Mouse (Mus musculus) cerebellum, adult (tissue): ENCODE measurements around the gene Lmtk2.

Experiments used
- ATAC-seq: cut with Nextera tagmentation; 2 replicates; pipeline ENCODE4 v1.9.2; 2017; ENCODE audit warnings: mild to moderate bottlenecking, moderate library complexity, mixed read lengths; ENCODE audit not compliant: insufficient number of reproducible peaks, low FRiP score, low TSS enrichment

Gene Lmtk2

DNA sequence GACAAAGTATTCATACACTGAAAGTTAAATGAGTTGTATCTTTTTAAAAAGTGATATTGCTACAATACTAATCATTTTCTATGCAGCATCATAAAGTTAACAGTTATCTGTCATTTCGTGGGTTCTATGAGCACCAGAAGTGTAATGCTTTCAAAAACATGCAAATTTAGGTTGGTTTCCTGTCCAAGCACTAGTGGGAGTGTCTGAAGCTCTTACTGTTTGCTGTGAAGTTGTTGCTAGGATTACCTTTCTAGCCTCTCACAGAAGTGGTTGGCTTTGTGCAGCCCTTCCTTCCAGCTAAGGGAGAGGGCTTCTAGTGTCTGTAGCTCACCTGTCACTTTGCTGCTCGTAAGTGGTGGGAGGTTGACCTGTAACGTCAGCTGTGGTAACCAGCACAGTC is 65.5 kb downstream of the Lmtk2 start:
- no peak for ATAC-seq

GRCm38 (mm10) chr5:144169275-144169975 is 69.2 kb downstream of the Lmtk2 start:
- ATAC-seq: no peak

DNA sequence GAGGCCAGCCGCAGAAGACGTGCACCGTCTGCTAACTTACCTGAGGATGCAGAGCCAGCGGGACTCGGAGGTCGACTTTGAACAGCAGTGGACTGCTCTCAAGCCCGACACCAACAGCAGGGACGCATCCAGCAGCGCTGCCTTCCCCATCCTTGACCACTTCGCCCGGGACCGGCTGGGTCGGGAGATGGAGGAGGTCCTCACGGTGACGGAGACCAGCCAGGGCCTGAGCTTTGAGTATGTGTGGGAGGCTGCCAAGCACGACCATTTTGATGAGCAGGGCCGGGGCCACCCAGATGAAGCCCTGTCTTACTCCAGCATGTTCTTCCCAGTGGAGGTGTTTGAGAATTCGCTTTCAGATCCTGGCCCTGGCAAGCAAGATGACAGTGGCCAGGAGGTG is 73.4 kb downstream of the Lmtk2 start:
- ATAC-seq: no peak

DNA sequence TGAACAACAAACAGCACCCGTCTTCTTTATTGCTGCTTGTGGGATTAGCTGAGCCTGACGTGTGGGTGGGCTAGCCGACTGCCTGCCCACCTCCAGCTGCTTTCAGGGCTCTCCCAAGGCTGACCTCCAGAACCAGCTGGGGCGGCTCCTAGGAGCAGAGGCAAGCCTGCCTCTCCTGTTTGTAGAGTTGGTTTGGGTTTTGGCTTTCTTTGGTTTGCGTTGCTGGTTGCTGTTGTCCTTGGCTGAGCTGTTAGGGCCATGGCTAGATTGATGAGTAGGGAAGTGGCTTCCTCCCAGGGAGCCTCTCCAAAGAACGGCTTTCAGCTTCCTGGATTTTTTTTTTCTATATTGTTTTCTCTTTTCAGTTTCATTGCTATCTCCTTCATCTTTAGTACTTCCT is 78.0 kb downstream of the Lmtk2 start:
- no peak for ATAC-seq

GRCm38 (mm10) chr5:144181249-144181648 is 81.0 kb downstream of the Lmtk2 start:
- no peak for ATAC-seq

- ATAC-seq: no peak
Measured at GRCm38 (mm10) chr5:144182542-144183247, 82.5 kb downstream of the Lmtk2 start.

DNA sequence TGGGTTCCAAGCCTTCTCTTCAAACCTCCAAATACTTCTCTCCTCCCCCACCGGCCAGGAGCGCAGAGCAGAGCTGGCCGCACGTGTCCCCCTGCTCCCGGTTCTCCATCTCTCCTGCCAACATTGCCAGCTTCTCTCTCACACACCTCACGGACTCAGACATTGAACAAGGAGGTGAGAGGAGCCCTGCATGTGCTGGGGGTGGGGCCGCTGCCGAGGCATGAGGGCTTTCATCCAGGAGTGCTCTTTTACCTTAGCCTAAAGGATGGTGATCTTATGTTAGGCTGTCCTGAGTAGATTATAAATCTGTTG is 83.0 kb downstream of the Lmtk2 start:
- no peak for ATAC-seq

GRCm38 (mm10) chr5:144183647-144184335 is 83.6 kb downstream of the Lmtk2 start:
- ATAC-seq: no peak

- ATAC-seq: no peak; the same call in 1 of the 2 replicates
Measured at GRCm38 (mm10) chr5:144184350-144185045, 84.3 kb downstream of the Lmtk2 start.

- ATAC-seq: no peak
Measured at GRCm38 (mm10) chr5:144188422-144188821, 88.2 kb downstream of the Lmtk2 start.

GRCm38 (mm10) chr5:144189327-144189726 is 89.1 kb downstream of the Lmtk2 start:
- ATAC-seq: no peak

GRCm38 (mm10) chr5:144189950-144190583 is 89.8 kb downstream of the Lmtk2 start, which contains the start of gene Bhlha15:
TSS of gene Bhlha15 (plus strand) at chr5:144190286.
- no peak for ATAC-seq

DNA sequence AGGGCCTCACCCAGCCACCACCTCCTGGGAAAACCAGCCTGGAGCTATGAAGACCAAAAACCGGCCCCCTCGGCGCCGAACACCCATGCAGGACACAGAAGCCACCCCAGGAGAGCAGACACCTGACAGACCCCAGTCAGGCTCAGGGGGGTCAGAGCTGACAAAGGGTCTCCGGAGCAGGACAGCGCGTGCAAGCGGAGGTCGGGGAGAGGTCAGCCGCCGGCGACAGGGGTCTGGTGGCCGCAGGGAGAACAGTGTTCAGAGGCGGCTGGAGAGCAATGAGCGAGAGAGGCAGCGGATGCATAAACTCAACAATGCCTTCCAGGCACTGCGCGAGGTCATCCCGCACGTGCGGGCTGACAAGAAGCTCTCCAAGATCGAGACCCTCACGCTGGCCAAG is 90.8 kb downstream of the Lmtk2 start:
- no peak for ATAC-seq

DNA sequence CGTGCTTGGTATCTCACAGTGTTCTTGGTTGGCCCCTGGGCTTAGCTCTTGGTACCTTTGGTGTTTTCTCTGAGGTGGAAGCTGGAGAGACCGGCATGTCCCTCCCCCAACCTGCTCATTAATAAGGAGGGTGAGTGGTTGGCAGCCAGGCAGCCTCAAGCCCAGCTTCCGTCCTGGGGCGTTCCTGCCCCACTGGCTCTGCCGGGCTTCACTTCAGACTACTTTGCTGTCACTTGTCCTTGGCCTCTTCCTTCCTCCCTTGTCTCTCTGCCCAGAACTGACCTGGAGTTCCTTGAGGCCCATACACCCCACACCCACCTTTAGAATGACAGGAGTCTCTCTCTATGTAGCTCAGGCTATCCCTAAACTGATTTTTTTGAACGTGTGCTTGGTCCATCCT is 92.4 kb downstream of the Lmtk2 start:
- ATAC-seq: no peak

DNA sequence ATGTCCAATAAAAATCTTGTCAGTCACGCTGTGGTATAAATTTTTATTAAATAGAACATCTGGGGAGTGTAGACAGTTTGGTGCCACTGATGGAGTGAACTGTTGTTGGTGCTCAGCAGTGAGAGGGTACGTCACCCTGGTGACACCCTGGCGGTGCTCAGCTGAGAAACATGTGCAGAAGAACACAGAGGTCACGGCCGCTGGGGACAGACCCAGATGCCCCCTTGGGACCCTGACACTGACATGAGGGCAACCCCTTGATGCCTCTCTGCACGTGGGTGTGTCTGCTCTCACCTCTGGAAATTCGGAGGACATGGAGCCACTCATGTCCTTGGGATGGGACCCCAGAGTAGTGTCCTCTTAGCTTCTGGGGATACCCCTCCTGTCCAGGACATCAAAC is 94.2 kb downstream of the Lmtk2 start:
- ATAC-seq: no peak

DNA sequence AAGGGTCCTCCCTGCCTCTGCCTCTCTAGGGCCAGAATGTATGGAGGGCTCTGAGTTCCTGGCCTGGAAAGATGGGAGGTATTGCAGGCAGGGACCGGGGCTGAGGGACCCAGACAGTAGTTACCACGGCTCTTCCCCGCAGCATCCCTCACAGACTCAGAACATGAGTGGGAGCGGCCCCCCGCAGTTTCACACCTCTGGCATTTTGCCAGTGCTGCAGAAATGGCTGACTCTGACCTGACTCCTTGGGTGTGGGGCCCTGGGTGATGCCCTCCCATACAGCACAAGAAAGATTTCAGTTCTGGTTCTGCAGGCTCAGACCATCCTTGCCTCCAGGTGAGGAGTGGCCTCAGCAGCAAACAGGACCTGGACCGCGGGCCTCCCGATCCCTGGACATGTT is 95.3 kb downstream of the Lmtk2 start:
- ATAC-seq: no peak

GRCm38 (mm10) chr5:144200616-144201015 is 100.4 kb downstream of the Lmtk2 start:
- no peak for ATAC-seq

DNA sequence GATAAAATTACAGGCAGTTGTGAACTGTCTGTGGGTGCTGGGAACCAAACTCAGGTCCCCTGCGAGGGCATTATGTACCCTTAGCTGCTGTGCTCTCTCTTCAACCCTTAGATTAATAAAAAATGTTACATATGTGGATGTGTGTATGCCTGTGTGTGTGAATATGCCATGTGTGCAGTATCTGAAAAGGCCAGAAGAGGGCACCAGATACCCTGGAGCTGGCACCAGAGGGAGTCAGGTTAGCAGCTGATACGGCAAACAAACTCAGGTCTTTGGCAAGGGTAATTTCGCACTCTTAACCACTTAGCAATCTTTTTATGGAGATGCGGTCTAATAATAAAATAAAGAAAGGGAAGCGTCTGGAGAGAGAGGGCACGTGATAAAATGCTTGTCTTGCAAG is 102.2 kb downstream of the Lmtk2 start:
- ATAC-seq: no peak

DNA sequence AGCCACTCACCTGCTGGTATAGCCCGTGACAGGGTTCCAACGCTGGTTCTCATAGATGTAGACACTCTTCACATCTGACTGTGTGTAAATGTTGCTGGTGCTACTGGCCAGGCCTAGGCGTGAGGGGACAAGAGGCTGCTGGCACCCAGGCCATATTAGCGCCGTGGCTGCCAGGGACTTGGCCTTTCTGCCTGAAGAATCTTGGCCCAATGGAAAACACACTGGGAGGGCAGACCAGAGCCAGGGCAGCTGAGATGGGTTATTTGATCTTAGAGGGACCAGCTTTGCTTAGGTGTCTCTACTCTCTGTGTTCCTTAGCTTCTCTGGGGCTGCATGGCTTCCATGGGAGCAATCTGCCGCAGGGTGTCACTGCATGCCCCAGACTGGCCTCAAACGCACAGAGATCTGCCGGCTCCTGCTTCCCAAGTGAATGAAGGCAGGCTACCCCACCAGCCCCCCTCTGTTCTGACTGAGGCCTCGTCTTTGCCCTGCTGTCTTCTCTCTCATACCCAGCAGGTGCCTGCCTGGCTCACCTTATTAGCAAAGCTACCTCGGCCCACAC is 103.2 kb downstream of the Lmtk2 start:
- no peak for ATAC-seq

GRCm38 (mm10) chr5:144204303-144204702 is 104.1 kb downstream of the Lmtk2 start:
- no peak for ATAC-seq
